Mouse (Mus musculus) heart, postnatal 0 days (tissue): Measurements from ENCODE around the gene Fau.

Source experiments
- CTCF ChIP-seq: IDR thresholded peaks from 2 replicates; pipeline ENCODE4 v1.5.1; 2016; ENCODE audit warnings: antibody characterized with exemption, control low read depth, low read depth
- EP300 ChIP-seq: IDR thresholded peaks from 2 replicates; pipeline ENCODE4 v1.6.1; 2016; ENCODE audit warnings: antibody characterized with exemption, low read depth

GRCm38 (mm10) chr19:6023930-6024329 is 33.7 kb upstream of the Fau start:
- TF ChIP-seq EP300 (no peak), CTCF (no peak)
